Mouse (Mus musculus): ENCODE data around the gene Olfr374. TPM values are rescaled to one million over a fixed set of nuclear protein-coding genes. Genes with fewer than 3 reads are reported as not detected.

Gene Olfr374
- polyA plus RNA-seq (2015; fragmentation: Nextera tagmentation; extraction: Ambion mirVana) = 0.03 TPM in 1 of 2 replicates, not detected in the other

GRCm38 (mm10) chr8:72106740-72107139 lies at the start of gene Olfr374:
Gene Olfr374, plus strand, starts transcription at chr8:72107040.

GRCm38 (mm10) chr8:72082877-72083276 lies 24.0 kb upstream of the Olfr374 start, which contains the start of gene Olfr373:
Gene Olfr373, plus strand, starts transcription at chr8:72083177.

GRCm38 (mm10) chr8:72134756-72135445 lies 28.1 kb downstream of the Olfr374 start, which contains the start of gene Tpm4:
Gene Tpm4, plus strand, starts transcription at chr8:72134975.

DNA sequence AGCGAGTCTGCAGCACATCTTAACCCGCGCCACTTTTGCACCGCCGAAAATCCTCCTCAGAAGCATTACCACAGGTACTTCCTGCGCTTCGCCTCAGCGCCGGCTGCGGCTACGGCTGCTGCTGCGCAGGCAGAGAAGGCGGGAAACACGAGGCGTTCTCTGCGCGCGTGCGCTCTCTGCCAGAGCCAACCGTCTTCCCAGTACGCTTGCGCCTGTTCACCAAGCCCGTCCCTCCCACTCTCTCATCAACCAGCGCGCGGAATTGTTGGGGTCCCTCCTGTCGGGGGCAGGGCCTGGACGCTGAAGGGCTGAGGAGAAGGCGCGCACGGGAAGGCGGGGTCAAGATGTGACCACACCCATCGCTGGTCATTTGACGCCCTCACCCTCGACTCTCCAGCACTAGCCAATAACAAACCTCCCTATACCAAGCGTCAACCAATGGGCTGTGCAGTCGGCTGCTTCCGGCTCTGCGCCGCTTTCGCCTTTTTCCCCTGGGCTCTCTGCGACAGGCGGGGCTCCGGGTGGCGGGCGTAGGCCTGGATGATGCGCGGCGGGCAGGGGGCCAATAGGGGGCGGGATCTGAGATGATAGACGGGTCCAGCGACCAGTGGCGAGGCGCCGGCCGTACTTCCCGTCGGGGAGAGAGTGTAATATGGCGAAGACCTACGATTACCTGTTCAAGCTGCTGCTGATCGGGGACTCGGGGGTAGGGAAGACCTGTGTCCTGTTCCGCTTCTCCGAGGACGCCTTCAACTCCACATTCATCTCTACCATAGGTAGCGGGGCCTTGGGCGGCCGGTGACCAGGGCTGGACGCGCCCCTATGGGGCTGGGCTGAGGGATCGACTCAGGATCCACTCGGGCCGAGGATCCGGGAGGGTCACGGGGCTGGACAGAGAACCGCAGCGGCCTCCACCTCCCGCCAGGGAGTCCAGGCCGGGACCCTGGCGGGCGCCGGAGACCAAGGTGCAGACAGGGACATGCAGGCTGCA lies 54.2 kb downstream of the Olfr374 start, which contains the start of gene Rab8a:
Gene Rab8a, plus strand, starts transcription at position 494 of the 991 bp plus-strand sequence.

Other genes starting within 250 kb of the Olfr374 start
- 5.3 and 5.6 TPM in 2 replicates for gene Zfp709, start 225.0 kb upstream of the Olfr374 start, polyA plus RNA-seq (2015; fragmentation: Nextera tagmentation; extraction: Ambion mirVana)
- 2.7 and 3.2 TPM in 2 replicates for gene Zfp882, start 198.4 kb upstream of the Olfr374 start, polyA plus RNA-seq (2015; fragmentation: Nextera tagmentation; extraction: Ambion mirVana)
- gene Zfp617, start 198.4 kb upstream of the Olfr374 start, polyA plus RNA-seq (2015; fragmentation: Nextera tagmentation; extraction: Ambion mirVana) = 17.0 and 21.5 TPM in 2 replicates
- gene Zfp961, start 156.0 kb upstream of the Olfr374 start, polyA plus RNA-seq (2015; fragmentation: Nextera tagmentation; extraction: Ambion mirVana) = 15.1 and 18.7 TPM in 2 replicates
- gene Cyp4f18, start 97.4 kb upstream of the Olfr374 start, polyA plus RNA-seq (2015; fragmentation: Nextera tagmentation; extraction: Ambion mirVana) = 3.0 and 4.5 TPM in 2 replicates
- gene Olfr372, start 65.8 kb upstream of the Olfr374 start, polyA plus RNA-seq (2015; fragmentation: Nextera tagmentation; extraction: Ambion mirVana) = not detected in 2 replicates
- not detected in 2 replicates for gene Olfr373, start 23.9 kb upstream of the Olfr374 start, polyA plus RNA-seq (2015; fragmentation: Nextera tagmentation; extraction: Ambion mirVana)
- gene Tpm4, start 27.9 kb downstream of the Olfr374 start, polyA plus RNA-seq (2015; fragmentation: Nextera tagmentation; extraction: Ambion mirVana) = 309 and 335 TPM in 2 replicates
- gene Rab8a, start 54.2 kb downstream of the Olfr374 start, polyA plus RNA-seq (2015; fragmentation: Nextera tagmentation; extraction: Ambion mirVana) = 75.7 and 78.6 TPM in 2 replicates
- gene Hsh2d, start 82.6 kb downstream of the Olfr374 start, polyA plus RNA-seq (2015; fragmentation: Nextera tagmentation; extraction: Ambion mirVana) = 0.17 and 0.26 TPM in 2 replicates
- 0.17 and 0.25 TPM in 2 replicates for gene Cib3, start 105.8 kb downstream of the Olfr374 start, polyA plus RNA-seq (2015; fragmentation: Nextera tagmentation; extraction: Ambion mirVana)
- not detected in 2 replicates for gene Gm11034, start 106.6 kb downstream of the Olfr374 start, polyA plus RNA-seq (2015; fragmentation: Nextera tagmentation; extraction: Ambion mirVana)
- gene Fam32a, start 112.7 kb downstream of the Olfr374 start, polyA plus RNA-seq (2015; fragmentation: Nextera tagmentation; extraction: Ambion mirVana) = 81.4 and 84.4 TPM in 2 replicates
- 77.1 and 78.9 TPM in 2 replicates for gene Ap1m1, start 133.0 kb downstream of the Olfr374 start, polyA plus RNA-seq (2015; fragmentation: Nextera tagmentation; extraction: Ambion mirVana)
- 11.5 and 11.9 TPM in 2 replicates for gene Gm10282, start 198.2 kb downstream of the Olfr374 start, polyA plus RNA-seq (2015; fragmentation: Nextera tagmentation; extraction: Ambion mirVana)
- gene Klf2, start 212.0 kb downstream of the Olfr374 start, polyA plus RNA-seq (2015; fragmentation: Nextera tagmentation; extraction: Ambion mirVana) = 23.2 and 28.6 TPM in 2 replicates

Data from adrenal gland, postnatal 0 days (tissue).